Mouse (Mus musculus): ENCODE measurements around the gene Ppp1ca.

The Ppp1ca gene

GRCm38 (mm10) chr19:4229451-4230076, 37.7 kb downstream of the Ppp1ca start:
- in situ Hi-C loops (cut with MboI; ENCODE audit: low sequenced_read_pairs), result no loop called here

DNA sequence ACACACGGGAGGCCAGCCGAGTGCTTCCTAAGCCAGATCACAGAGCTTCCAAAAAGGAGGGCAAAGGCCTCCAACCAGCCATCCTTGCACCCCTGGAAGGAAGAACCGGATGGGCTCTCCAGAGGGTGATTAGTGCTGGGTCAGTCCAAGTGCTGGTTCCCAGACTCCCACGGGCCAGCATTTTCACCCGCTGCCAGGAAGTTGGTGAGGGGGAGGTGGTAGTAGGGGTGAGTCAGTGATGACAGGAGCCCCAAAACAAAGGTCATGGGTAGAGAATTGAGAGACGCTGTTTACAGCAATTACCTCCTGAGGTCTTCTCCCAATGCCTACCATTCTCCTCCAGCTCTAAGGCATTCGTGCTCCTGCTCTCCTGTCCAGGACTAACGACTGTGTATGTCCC, 38.5 kb downstream of the Ppp1ca start:
- in situ Hi-C loops (cut with MboI; ENCODE audit: low sequenced_read_pairs), result no loop called here

DNA sequence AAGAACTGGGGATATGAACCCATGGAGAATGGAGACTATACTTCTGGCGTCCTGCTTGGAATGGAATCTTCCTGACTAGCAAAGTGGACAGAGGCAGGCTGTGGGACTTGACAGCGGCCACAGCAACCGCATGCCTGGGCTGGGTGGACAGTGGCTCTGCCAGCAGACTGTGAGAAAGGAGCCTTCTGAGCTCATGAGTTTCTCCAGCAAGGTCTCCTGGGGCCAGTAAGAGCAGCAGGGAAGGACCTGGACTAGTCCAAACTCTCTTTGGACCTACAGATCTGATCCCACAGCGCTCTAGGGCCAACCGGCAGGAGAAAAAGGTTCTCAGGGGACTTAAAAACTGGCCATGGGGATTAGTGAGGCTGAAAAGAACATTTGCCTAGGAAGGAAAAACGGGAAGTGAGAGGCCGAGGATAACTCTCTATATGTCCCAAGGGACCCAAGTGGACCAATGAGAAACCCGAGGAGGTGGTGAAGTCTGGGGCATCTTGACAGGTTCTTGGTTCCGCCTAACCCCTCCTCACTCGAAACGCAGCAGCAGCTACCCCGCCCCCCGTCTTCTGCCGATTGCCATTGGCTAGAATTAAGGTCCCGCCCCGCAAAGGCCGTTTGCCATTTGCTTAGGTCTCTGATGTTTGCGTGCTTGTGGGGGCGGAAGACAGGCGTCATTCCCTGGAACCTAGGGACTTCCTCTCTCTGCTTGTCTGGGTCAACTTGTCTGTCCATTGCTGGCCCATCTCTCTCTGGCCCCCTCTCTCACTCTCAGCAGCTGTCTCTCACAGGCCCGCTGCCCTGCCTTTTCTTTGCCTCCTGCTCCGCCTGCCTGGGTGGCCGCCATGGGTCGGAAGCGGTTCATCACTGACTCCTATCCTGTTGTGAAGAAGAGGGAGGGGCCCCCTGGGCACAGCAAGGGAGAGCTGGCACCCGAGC, 39.7 kb downstream of the Ppp1ca start, which contains the start of gene Pold4:
Gene Pold4 (plus strand): TSS at position 647 of the 933 bp plus-strand sequence.
- in situ Hi-C loops (cut with MboI; ENCODE audit: low sequenced_read_pairs), result no loop called here

- in situ Hi-C loops (cut with MboI; ENCODE audit: low sequenced_read_pairs), result no loop called here
These were observed 40.3 kb downstream of the Ppp1ca start for GRCm38 (mm10) chr19:4232186-4232572.

GRCm38 (mm10) chr19:4232651-4233050, 40.8 kb downstream of the Ppp1ca start:
- in situ Hi-C loops (cut with MboI; ENCODE audit: low sequenced_read_pairs), result no loop called here

GRCm38 (mm10) chr19:4234548-4234947, 42.7 kb downstream of the Ppp1ca start:
- in situ Hi-C loops (cut with MboI; ENCODE audit: low sequenced_read_pairs), result no loop called here

DNA sequence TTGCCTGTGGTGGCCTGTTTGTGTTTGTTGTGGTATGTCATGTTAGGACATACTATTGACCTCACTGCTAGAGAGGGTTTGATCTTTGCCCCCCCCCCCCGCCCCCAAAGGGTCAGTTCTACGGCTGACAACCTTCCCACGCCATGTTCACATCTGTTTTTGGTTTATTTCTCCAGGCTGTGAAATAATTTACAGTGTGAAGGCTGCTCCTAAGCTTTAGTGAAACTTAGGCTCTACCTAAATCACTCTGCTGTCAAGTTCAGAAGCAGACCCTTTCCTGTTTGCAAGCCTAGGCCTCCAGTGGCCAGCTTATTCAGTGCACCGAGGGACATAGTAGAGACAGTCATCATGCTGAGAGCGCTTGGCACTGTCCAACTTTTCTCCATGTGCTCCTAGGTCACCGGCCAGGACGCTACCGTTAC, 48.4 kb downstream of the Ppp1ca start:
- in situ Hi-C loops (cut with MboI; ENCODE audit: low sequenced_read_pairs), result no loop called here

GRCm38 (mm10) chr19:4242416-4242815, 50.6 kb downstream of the Ppp1ca start:
- in situ Hi-C loops (cut with MboI; ENCODE audit: low sequenced_read_pairs), result no loop called here

DNA sequence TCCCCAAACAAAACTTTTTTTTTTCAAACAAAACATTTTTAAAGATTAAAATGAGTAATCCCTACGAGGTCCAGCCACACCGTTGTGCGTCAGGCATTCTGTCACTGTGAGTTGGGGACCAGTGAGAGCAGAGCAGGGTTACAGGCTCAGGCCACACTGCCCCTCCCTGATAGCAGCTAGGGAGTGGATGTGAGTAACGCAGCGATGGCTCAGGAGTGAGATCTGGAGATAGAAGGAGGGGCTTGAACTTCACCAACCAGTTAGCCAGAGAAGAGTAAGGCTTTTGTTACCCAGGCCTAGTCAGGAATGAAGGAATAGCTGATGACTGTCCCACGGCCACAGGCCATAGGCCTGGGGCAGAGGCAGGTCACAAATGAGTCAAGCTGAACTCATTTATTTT, 52.9 kb downstream of the Ppp1ca start:
- in situ Hi-C loops (cut with MboI; ENCODE audit: low sequenced_read_pairs), result no loop called here
